Mouse (Mus musculus) lung, adult 2 months (tissue): Measurements from ENCODE around the gene Anxa6.

ENCODE experiments used
- CTCF ChIP-seq: fragments of 200-500 bp; IDR thresholded peaks from 2 replicates; pipeline ENCODE4 v1.5.1; 2011; ENCODE audit warnings: mild to moderate bottlenecking, low read length, control low read depth; ENCODE audit not compliant: insufficient read depth
- POLR2A ChIP-seq: fragments of 200-500 bp; IDR thresholded peaks from 2 replicates; pipeline ENCODE4 v1.6.1; 2011; ENCODE audit warnings: low read depth, mild to moderate bottlenecking, control low read depth, low read length, borderline replicate concordance; ENCODE audit errors: extremely low read depth

DNA sequence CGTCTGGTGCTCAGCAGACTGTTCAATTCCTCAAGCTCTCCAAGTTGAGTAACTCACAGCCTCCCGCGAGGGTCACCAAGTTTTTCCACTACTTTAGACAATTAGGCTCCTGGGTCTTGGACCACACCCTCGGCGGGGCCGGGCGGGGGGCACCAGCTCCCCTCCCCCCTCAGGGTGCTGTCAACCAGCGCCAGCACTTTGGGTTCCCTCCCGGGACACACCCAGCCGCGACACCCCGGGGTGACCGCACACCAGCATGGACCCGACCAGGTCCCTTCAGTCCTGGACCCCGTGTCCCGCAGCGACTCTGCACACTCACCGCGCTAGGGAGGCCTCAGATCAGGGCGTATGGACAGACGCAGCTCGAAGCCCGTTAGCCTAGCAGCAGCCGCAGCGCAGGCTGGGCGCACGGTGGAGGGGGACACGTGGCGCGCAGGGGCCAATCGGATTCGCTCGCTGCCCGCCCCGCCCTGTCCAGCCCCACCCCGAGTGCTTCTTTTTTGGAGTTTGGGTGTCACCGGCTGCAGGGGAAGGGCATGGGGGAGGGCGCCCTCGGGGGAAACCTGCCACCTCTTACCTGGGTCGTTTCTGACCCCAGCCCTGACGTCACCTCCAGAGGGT, at the start of gene Anxa6:
- TF ChIP-seq POLR2A (peak; percentile 96; the same call in 1 of the 2 replicates), CTCF (no peak)
